Mouse (Mus musculus) brain, embryonic 14.5 days (tissue): ENCODE results near the gene Chd4.

Experiments used
- CTCF ChIP-seq: fragments of 200-500 bp; IDR thresholded peaks from 2 replicates; pipeline ENCODE4 v1.5.1; 2012; ENCODE audit warnings: inconsistent platforms, mild to moderate bottlenecking, moderate library complexity, borderline replicate concordance; ENCODE audit not compliant: insufficient read depth, insufficient read length; ENCODE audit errors: extremely low read depth
- POLR2A ChIP-seq: fragments of 200-500 bp; IDR thresholded peaks from 2 replicates; pipeline ENCODE4 v1.6.1; 2012; ENCODE audit warnings: mild to moderate bottlenecking, inconsistent platforms, borderline replicate concordance; ENCODE audit not compliant: poor library complexity, insufficient read depth, insufficient read length, severe bottlenecking; ENCODE audit errors: extremely low read depth

DNA sequence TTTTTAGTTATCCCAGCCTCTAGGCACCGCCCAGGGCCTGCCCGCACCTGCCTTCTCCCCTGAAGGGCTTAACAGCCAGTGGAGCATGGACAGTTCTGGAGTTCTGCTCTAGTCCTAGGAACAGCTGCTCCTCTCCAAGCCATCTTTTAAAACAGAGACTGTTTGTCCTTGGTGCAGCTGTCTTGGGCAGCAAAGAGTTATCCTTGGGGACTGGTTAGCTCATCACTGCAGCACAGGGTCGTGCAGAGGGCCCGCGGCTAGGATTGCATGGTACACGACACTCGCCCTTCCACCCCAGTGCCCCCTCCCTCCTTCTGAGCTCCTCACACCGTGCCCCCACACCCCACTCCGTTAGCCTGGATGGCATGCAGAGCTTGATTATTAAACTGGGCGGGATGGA, 51.5 kb downstream of the Chd4 start:
- TF ChIP-seq CTCF (no peak), POLR2A (no peak)
